Mouse (Mus musculus): ENCODE results near the gene Dennd1b.

- TF ChIP-seq CTCF (IDR thresholded peaks at IDR 0.05; ENCODE audit: extremely low read depth, insufficient read depth, insufficient read length, insufficient replicate concordance) (no peak), POLR2A (IDR thresholded peaks at IDR 0.05; ENCODE audit: low read depth, low read length) (no peak)
Observed at GRCm38 (mm10) chr1:139038620-139039019, 75.4 kb downstream of the Dennd1b start.
